Mouse (Mus musculus): ENCODE data around the gene Wdr1. TPM values are rescaled to one million over a fixed set of nuclear protein-coding genes. Genes with fewer than 3 reads are reported as not detected.

The Wdr1 gene
- polyA plus RNA-seq, 1 experiment = 130 TPM

DNA sequence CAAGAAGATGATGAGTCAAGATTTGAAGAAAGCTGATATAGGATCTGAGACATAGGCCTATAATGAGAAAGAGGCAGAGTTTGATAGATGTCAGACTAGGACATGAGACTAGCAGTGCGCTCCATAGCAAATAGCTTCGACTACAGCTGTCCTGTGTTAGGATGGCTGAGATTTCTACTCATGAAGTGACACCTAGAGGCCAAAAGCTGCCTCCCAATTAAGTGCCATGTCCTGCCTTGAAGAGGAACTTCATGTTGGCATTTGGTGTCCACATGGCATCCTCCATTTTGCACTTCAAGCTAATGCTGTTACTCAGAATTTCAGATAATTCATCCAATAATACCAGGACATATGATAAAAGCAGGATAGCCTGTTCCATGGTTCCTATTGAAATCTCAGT, 22.4 kb upstream of the Wdr1 start:
- peaks cover 13% of the 10 kb centered on the region for H3K27me3 ChIP-seq (ENCODE audit: control insufficient read depth, insufficient read depth, insufficient read length)
- no peaks in the 10 kb centered on the region for H3K79me2 ChIP-seq (ENCODE audit: control insufficient read depth, insufficient read depth)
- H3ac ChIP-seq (ENCODE audit: control insufficient read depth, insufficient read length) = no peak overlapping the region
- no peak overlapping the region for H3K4me3 ChIP-seq
- no peak overlapping the region for H3K4me2 ChIP-seq (ENCODE audit: low read depth)
- TF ChIP-seq MAX (IDR thresholded peaks at IDR 0.05; ENCODE audit: low read depth) = no peak
- TF ChIP-seq E2F4 (IDR thresholded peaks at IDR 0.05; ENCODE audit: insufficient read depth) = no peak
- no peak for TF ChIP-seq MYOG (IDR thresholded peaks at IDR 0.05; ENCODE audit: control insufficient read depth in 1 of 3, insufficient read depth in 1 of 3, insufficient read length in 2 of 3, low read depth in 2 of 3)
- TF ChIP-seq CEBPB (IDR thresholded peaks at IDR 0.05; ENCODE audit: insufficient read depth, poor library complexity, severe bottlenecking) = no peak
- TF ChIP-seq MYOD1 (IDR thresholded peaks at IDR 0.05; ENCODE audit: control insufficient read depth in 1 of 3, insufficient read length in 2 of 3, low read depth in 2 of 3) = no peak
- no peak for TF ChIP-seq TCF3 (IDR thresholded peaks at IDR 0.05; ENCODE audit: insufficient read length, low read depth)
- TF ChIP-seq USF1 (IDR thresholded peaks at IDR 0.05; ENCODE audit: low read depth) = no peak
- no peak for TF ChIP-seq POLR2A (IDR thresholded peaks at IDR 0.05; ENCODE audit: insufficient read length, low read depth)
- TF ChIP-seq REST (IDR thresholded peaks at IDR 0.05; ENCODE audit: insufficient read depth, insufficient read length) = no peak
- no peak for TF ChIP-seq POLR2AphosphoS2 (IDR thresholded peaks at IDR 0.05; ENCODE audit: insufficient read length, low read depth)
- no peak for TF ChIP-seq SRF (IDR thresholded peaks at IDR 0.05; ENCODE audit: control insufficient read depth, insufficient read length, low read depth)
- no peak for TF ChIP-seq TCF12 (IDR thresholded peaks at IDR 0.05; ENCODE audit: insufficient read depth, poor library complexity, severe bottlenecking)
- no peaks in the 10 kb centered on the region for H3K36me3 ChIP-seq (ENCODE audit: control insufficient read depth, insufficient read depth)

DNA sequence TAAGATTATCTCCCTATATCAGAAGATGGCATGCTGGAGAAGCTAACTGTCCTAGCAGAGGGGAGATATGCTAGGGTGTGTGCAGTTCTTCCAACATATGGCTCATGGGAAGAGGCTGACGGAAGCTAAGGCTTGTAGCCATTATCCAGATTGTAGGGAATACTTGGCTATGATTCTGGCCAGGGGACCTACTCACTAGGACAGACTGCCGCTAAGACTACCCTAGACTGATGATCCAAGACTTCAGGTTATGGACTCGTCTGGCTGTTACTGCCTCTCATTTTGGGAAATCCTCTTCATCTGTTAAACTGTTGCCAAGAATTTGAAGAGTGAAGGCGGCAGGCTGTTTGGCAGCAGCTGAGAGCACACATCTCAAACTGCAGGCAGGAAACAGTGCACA, 20.0 kb upstream of the Wdr1 start:
- Histone ChIP-seq H3K27me3 (ENCODE audit: control insufficient read depth, insufficient read depth, insufficient read length) (peaks cover 13% of the 10 kb centered on the region), H3K79me2 (ENCODE audit: control insufficient read depth, insufficient read depth) (no peaks in the 10 kb centered on the region), H3K4me3 (no peak overlapping the region), H3ac (ENCODE audit: control insufficient read depth, insufficient read length) (no peak overlapping the region), H3K36me3 (ENCODE audit: control insufficient read depth, insufficient read depth) (no peaks in the 10 kb centered on the region), H3K4me2 (ENCODE audit: low read depth) (no peak overlapping the region)
- TF ChIP-seq MYOD1 (IDR thresholded peaks at IDR 0.05; ENCODE audit: control insufficient read depth in 1 of 3, insufficient read length in 2 of 3, low read depth in 2 of 3) (no peak), USF1 (IDR thresholded peaks at IDR 0.05; ENCODE audit: low read depth) (no peak), MAX (IDR thresholded peaks at IDR 0.05; ENCODE audit: low read depth) (no peak), POLR2AphosphoS2 (IDR thresholded peaks at IDR 0.05; ENCODE audit: insufficient read length, low read depth) (no peak), MYOG (IDR thresholded peaks at IDR 0.05; ENCODE audit: control insufficient read depth in 1 of 3, insufficient read depth in 1 of 3, insufficient read length in 2 of 3, low read depth in 2 of 3) (no peak), E2F4 (IDR thresholded peaks at IDR 0.05; ENCODE audit: insufficient read depth) (no peak)

DNA sequence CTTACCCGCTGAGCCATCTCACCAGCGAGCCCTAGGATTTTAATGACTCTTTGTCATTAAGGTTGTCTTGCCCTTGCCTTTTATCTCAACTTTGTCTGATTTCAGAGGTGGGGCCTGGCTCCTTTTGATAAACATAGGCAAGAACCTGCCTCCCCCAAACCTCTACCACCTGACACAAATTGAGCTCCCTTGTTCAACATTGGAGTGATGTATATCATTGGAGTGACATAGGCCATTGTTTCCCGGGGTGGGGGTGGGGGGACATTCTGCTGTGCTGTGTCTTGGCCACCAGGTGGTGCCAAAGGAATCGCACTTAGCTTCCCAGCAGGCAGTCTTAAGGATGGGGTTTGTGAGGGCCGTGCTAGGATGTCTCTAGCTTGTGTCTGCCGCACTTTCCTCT, 17.7 kb upstream of the Wdr1 start:
- no peaks in the 10 kb centered on the region for H3K36me3 ChIP-seq (ENCODE audit: control insufficient read depth, insufficient read depth)
- TF ChIP-seq SRF (IDR thresholded peaks at IDR 0.05; ENCODE audit: control insufficient read depth, insufficient read length, low read depth) (no peak), USF1 (IDR thresholded peaks at IDR 0.05; ENCODE audit: low read depth) (no peak), MYOD1 (IDR thresholded peaks at IDR 0.05; ENCODE audit: control insufficient read depth in 1 of 3, insufficient read length in 2 of 3, low read depth in 2 of 3) (no peak), POLR2A (IDR thresholded peaks at IDR 0.05; ENCODE audit: insufficient read length, low read depth) (no peak)
- no peaks in the 10 kb centered on the region for H3K79me2 ChIP-seq (ENCODE audit: control insufficient read depth, insufficient read depth)
- no peak overlapping the region for H3K4me2 ChIP-seq (ENCODE audit: low read depth)
- peaks cover 18% of the 10 kb centered on the region for H3K27me3 ChIP-seq (ENCODE audit: control insufficient read depth, insufficient read depth, insufficient read length)
- H3K4me3 ChIP-seq = no peak overlapping the region
- no peak overlapping the region for H3ac ChIP-seq (ENCODE audit: control insufficient read depth, insufficient read length)

- no peak overlapping the region for H3ac ChIP-seq (ENCODE audit: control insufficient read depth, insufficient read length)
- H3K27me3 ChIP-seq (ENCODE audit: control insufficient read depth, insufficient read depth, insufficient read length) = peaks cover 5% of the 10 kb centered on the region
- H3K36me3 ChIP-seq (ENCODE audit: control insufficient read depth, insufficient read depth) = no peaks in the 10 kb centered on the region
- H3K79me2 ChIP-seq (ENCODE audit: control insufficient read depth, insufficient read depth) = no peaks in the 10 kb centered on the region
- no peak overlapping the region for H3K4me3 ChIP-seq
- H3K4me2 ChIP-seq (ENCODE audit: low read depth) = no peak overlapping the region
- no peak for TF ChIP-seq REST (IDR thresholded peaks at IDR 0.05; ENCODE audit: insufficient read depth, insufficient read length)
- no peak for TF ChIP-seq TCF12 (IDR thresholded peaks at IDR 0.05; ENCODE audit: insufficient read depth, poor library complexity, severe bottlenecking)
- no peak for TF ChIP-seq MYOG (IDR thresholded peaks at IDR 0.05; ENCODE audit: control insufficient read depth in 1 of 3, insufficient read depth in 1 of 3, insufficient read length in 2 of 3, low read depth in 2 of 3)
- no peak for TF ChIP-seq POLR2A (IDR thresholded peaks at IDR 0.05; ENCODE audit: insufficient read length, low read depth)
- no peak for TF ChIP-seq USF1 (IDR thresholded peaks at IDR 0.05; ENCODE audit: low read depth)
- no peak for TF ChIP-seq MAX (IDR thresholded peaks at IDR 0.05; ENCODE audit: low read depth)
- TF ChIP-seq TCF3 (IDR thresholded peaks at IDR 0.05; ENCODE audit: insufficient read length, low read depth) = no peak
- no peak for TF ChIP-seq POLR2AphosphoS2 (IDR thresholded peaks at IDR 0.05; ENCODE audit: insufficient read length, low read depth)
- no peak for TF ChIP-seq MYOD1 (IDR thresholded peaks at IDR 0.05; ENCODE audit: control insufficient read depth in 1 of 3, insufficient read length in 2 of 3, low read depth in 2 of 3)
- no peak for TF ChIP-seq E2F4 (IDR thresholded peaks at IDR 0.05; ENCODE audit: insufficient read depth)
- TF ChIP-seq SRF (IDR thresholded peaks at IDR 0.05; ENCODE audit: control insufficient read depth, insufficient read length, low read depth) = no peak
- TF ChIP-seq CEBPB (IDR thresholded peaks at IDR 0.05; ENCODE audit: insufficient read depth, poor library complexity, severe bottlenecking) = no peak
Observed at GRCm38 (mm10) chr5:38570876-38571275, 7.9 kb upstream of the Wdr1 start.

DNA sequence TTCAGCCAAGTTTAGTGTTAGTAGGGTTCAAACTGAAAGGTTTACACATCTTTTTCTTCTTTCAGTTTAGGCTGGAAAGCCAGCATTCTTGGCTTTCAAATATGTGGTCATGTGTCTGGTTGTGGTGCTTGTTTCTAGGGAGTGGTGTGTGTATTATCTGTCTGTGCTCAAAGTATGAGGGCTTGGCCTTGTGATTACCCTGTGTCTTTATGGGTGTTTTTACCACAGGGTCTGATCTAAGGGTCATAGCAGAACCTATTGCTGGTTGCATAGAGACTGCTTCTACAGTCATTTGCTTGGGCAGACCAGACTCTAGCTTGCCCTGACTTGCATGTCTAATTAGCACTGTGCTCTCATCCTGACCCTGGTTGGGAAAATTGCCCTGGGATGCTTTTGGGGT, 5.6 kb upstream of the Wdr1 start:
- TF ChIP-seq MYOG (IDR thresholded peaks at IDR 0.05; ENCODE audit: control insufficient read depth in 1 of 3, insufficient read depth in 1 of 3, insufficient read length in 2 of 3, low read depth in 2 of 3) (no peak), CEBPB (IDR thresholded peaks at IDR 0.05; ENCODE audit: insufficient read depth, poor library complexity, severe bottlenecking) (no peak), MYOD1 (IDR thresholded peaks at IDR 0.05; ENCODE audit: control insufficient read depth in 1 of 3, insufficient read length in 2 of 3, low read depth in 2 of 3) (no peak), TCF3 (IDR thresholded peaks at IDR 0.05; ENCODE audit: insufficient read length, low read depth) (no peak), E2F4 (IDR thresholded peaks at IDR 0.05; ENCODE audit: insufficient read depth) (no peak), REST (IDR thresholded peaks at IDR 0.05; ENCODE audit: insufficient read depth, insufficient read length) (no peak), MAX (IDR thresholded peaks at IDR 0.05; ENCODE audit: low read depth) (no peak), POLR2AphosphoS2 (IDR thresholded peaks at IDR 0.05; ENCODE audit: insufficient read length, low read depth) (no peak)

More for the DNA sequence above, 5.6 kb upstream of the Wdr1 start:
- Histone ChIP-seq H3K79me2 (ENCODE audit: control insufficient read depth, insufficient read depth) (no peaks in the 10 kb centered on the region), H3ac (ENCODE audit: control insufficient read depth, insufficient read length) (no peak overlapping the region), H3K4me3 (no peak overlapping the region), H3K36me3 (ENCODE audit: control insufficient read depth, insufficient read depth) (no peaks in the 10 kb centered on the region), H3K27me3 (ENCODE audit: control insufficient read depth, insufficient read depth, insufficient read length) (no peaks in the 10 kb centered on the region), H3K4me2 (ENCODE audit: low read depth) (no peak overlapping the region)

Data from myocyte (in vitro differentiated cells).